Mouse (Mus musculus): ENCODE measurements around the gene Stx4a. TPM values are rescaled to one million over a fixed set of nuclear protein-coding genes. Genes with fewer than 3 reads are reported as not detected.
"Not testable (repeated sequence)": the region's sequence is repeated elsewhere in the genome, so short reads cannot be mapped to it uniquely, and the experiment has no call there.

Stx4a gene
- total RNA-seq, 2 experiments from 2014 or later = 63.2 to 72.7 TPM

DNA sequence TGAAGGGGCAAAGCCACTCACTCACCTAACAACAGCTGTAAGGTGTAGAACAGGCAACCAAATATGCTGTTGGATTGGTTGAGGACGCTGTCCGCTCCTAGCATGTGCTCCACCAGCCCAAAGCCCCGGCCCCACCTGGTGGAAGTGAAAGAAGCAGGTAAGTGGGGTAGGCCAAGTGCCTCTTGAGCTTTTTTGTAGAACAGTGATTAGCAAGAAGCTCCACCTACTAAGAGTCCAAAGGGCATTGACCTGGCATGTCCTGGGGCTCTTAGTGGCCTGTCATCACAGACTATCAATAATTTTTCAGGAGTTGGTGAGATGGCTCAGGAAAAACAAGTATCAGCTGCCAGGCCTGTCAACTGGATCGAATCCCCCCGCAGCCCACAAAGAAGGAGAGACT lies 70.4 kb downstream of the Stx4a start:
- no peak for DNase-seq
- intact Hi-C loops (cut with DNase I) = loop anchor here (2.0 kb wide), 1 partner anchor 16 kb away; no protein-coding TSS in a partner anchor

GRCm38 (mm10) chr7:127895442-127895841 lies 71.3 kb downstream of the Stx4a start, which contains the start of the genes Gm21974 and Vkorc1:
Gene Gm21974, minus strand, starts transcription at chr7:127895454.
Gene Vkorc1, minus strand, starts transcription at chr7:127895617.
- DNase-seq = peak; percentile 93
- intact Hi-C loops (cut with DNase I) = loop anchor here (2.0 to 5.0 kb wide), 2 partner anchors 17 to 93 kb away; partner anchors contain the start of gene Hsd3b7

- intact Hi-C loops (cut with DNase I) = loop anchor here (2.0 to 5.0 kb wide), 2 partner anchors 17 to 94 kb away; partner anchors contain the start of gene Hsd3b7
Observed at GRCm38 (mm10) chr7:127895891-127896290, 71.8 kb downstream of the Stx4a start.

GRCm38 (mm10) chr7:127896384-127896783 lies 72.3 kb downstream of the Stx4a start:
- intact Hi-C loops (cut with DNase I) = loop anchor here (5.0 kb wide), 1 partner anchor 94 kb away; the partner anchor contains the start of gene Hsd3b7
- DNase-seq = peak; percentile 50 to 68

More at GRCm38 (mm10) chr7:127895891-127896290, 71.8 kb downstream of the Stx4a start:
- not testable (repeated sequence) for DNase-seq

GRCm38 (mm10) chr7:127897542-127897941 lies 73.4 kb downstream of the Stx4a start:
- DNase-seq = no peak
- intact Hi-C loops (cut with DNase I) = loop anchor here (5.0 kb wide), 1 partner anchor 95 kb away; the partner anchor contains the start of gene Hsd3b7

DNA sequence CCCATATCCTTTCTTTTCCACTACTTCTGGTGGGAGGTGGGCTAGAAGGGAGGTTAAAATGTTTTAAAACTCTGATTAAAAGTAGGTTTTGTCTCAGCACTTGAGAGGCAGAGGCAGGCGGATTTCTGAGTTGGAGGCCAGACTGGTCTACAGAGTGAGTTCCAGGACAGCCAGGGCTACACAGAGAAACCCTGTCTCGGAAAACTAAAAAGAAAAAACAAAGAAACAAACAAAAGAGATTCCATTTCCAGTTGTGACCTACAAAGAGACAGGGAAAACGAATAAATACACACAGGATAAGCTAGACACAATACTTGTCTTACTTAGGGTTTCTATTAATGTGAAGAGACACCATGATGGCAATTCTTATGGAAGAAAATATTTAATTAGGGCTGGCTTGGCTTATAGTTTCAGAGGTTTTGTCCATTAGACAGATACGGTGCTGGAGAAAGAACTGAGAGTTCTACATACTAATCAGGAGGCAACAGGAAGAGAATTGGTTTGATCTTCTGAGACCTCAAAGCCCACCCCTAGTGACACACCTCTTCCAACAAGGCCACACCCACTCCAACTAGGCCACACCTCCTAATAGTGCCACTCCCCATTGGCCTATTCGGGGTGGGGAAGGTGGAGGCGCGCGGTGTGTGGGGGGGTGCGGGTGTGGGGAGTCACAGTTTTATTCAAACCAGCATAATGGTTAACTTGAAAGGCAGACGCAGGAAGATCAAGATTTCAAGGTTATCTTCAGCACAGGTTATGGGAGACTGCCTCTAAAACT lies 74.3 kb downstream of the Stx4a start:
- DNase-seq = no peak
- intact Hi-C loops (cut with DNase I) = loop anchor here (5.0 kb wide), 1 partner anchor 96 kb away; the partner anchor contains the start of gene Hsd3b7

Other genes with a start within 250 kb of the Stx4a start
- gene Ccdc189, start 235.7 kb upstream of the Stx4a start, total RNA-seq (2021) = 10 to 100 TPM; 10.4 to 12.1 TPM
- gene Rnf40, start 235.5 kb upstream of the Stx4a start, total RNA-seq (2021) = 10 to 100 TPM; 42.3 to 43.1 TPM
- gene Zfp629, start 208.5 kb upstream of the Stx4a start, total RNA-seq (2021) = 10 to 100 TPM; 18.1 to 22.4 TPM
- gene Bcl7c, start 115.4 kb upstream of the Stx4a start, total RNA-seq (2021) = 10 to 100 TPM; 34.6 to 35.8 TPM
- gene Ctf1, start 111.6 kb upstream of the Stx4a start, total RNA-seq (2021) = 1 to 10 TPM; 7.7 to 9.4 TPM
- gene Ctf2, start 92.1 kb upstream of the Stx4a start, total RNA-seq (2021) = not detected
- gene Fbxl19, start 79.8 kb upstream of the Stx4a start, total RNA-seq (2021) = 1 to 10 TPM; 3.2 to 3.3 TPM
- gene Orai3, start 54.5 kb upstream of the Stx4a start, total RNA-seq (2021) = 10 to 100 TPM; 22.1 to 22.6 TPM
- 10 to 100 TPM; 22.2 to 24.0 TPM for gene Setd1a, start 47.6 kb upstream of the Stx4a start, total RNA-seq (2021)
- gene Gm49388, start 38.7 kb upstream of the Stx4a start, total RNA-seq (2021) = 1 to 10 TPM; 3.3 to 3.9 TPM
- 10 to 100 TPM; 12.6 to 13.1 TPM for gene Hsd3b7, start 23.7 kb upstream of the Stx4a start, total RNA-seq (2021)
- 1 to 10 TPM in 1 of 2 experiments, under 1 TPM in 1; 0.53 to 1.1 TPM for gene Stx1b, start 255 bp downstream of the Stx4a start, total RNA-seq (2021)
- 10 to 100 TPM; 17.2 to 19.3 TPM for gene Zfp646, start 51.9 kb downstream of the Stx4a start, total RNA-seq (2021)
- 1 to 10 TPM; 3.9 to 4.3 TPM for gene Zfp668, start 52.5 kb downstream of the Stx4a start, total RNA-seq (2021)
- gene Prss53, start 66.7 kb downstream of the Stx4a start, total RNA-seq (2021) = 1 to 10 TPM in 1 of 2 experiments, under 1 TPM in 1; 0.81 to 1.1 TPM
- gene Gm21974, start 71.2 kb downstream of the Stx4a start, total RNA-seq (2021) = not detected
- gene Vkorc1, start 71.3 kb downstream of the Stx4a start, total RNA-seq (2021) = 10 to 100 TPM; 22.1 to 22.6 TPM
- 100 to 1,000 TPM; 113 to 120 TPM for gene Bckdk, start 79.8 kb downstream of the Stx4a start, total RNA-seq (2021)
- gene Kat8, start 88.2 kb downstream of the Stx4a start, total RNA-seq (2021) = 10 to 100 TPM; 13.8 to 16.1 TPM
- not detected for gene Prss8, start 105.8 kb downstream of the Stx4a start, total RNA-seq (2021)
- gene Prss36, start 122.4 kb downstream of the Stx4a start, total RNA-seq (2021) = 1 to 10 TPM; 7.9 to 8.1 TPM
- 100 to 1,000 TPM; 154 to 216 TPM for gene Fus, start 143.2 kb downstream of the Stx4a start, total RNA-seq (2021)
- gene Pycard, start 169.6 kb downstream of the Stx4a start, total RNA-seq (2021) = 1 to 10 TPM; 7.7 to 9.8 TPM
- 100 to 1,000 TPM; 286 to 346 TPM for gene Trim72, start 179.7 kb downstream of the Stx4a start, total RNA-seq (2021)
- gene Itgam, start 238.3 kb downstream of the Stx4a start, total RNA-seq (2021) = 1 to 10 TPM; 7.1 to 7.3 TPM
- gene Gm49368, start 238.4 kb downstream of the Stx4a start, total RNA-seq (2021) = not detected